Mouse (Mus musculus): ENCODE results near the gene Islr.

- TF ChIP-seq MYB (IDR thresholded peaks at IDR 0.05; ENCODE audit: low read depth, low read length) = no peak
- no peak for TF ChIP-seq ZNF384 (IDR thresholded peaks at IDR 0.05; ENCODE audit: low read depth, low read length)
- TF ChIP-seq POLR2A (IDR thresholded peaks at IDR 0.05; ENCODE audit: control insufficient read depth in 1 of 2, insufficient read depth in 1 of 2, low read depth in 1 of 2, low read length in 2 of 2, poor library complexity in 1 of 2) = no peak
- TF ChIP-seq POLR2AphosphoS2 (IDR thresholded peaks at IDR 0.05; ENCODE audit: low read length) = no peak
- TF ChIP-seq CHD2 (IDR thresholded peaks at IDR 0.05; ENCODE audit: low read length) = no peak
- no peak for TF ChIP-seq MXI1 (IDR thresholded peaks at IDR 0.05; ENCODE audit: low read depth, low read length)
- TF ChIP-seq TCF12 (IDR thresholded peaks at IDR 0.05; ENCODE audit: low read depth, low read length) = no peak
Measured at GRCm38 (mm10) chr9:58125811-58126210, 78.3 kb downstream of the Islr start.

Measured in MEL (cell line).